Mouse (Mus musculus) liver, embryonic 14.5 days (tissue): ENCODE results near the gene Cntn5. TPM values are rescaled to one million over a fixed set of nuclear protein-coding genes. Genes with fewer than 3 reads are reported as not detected.

Source experiments
- ATAC-seq: fragments of 200-750 bp; cut with Nextera tagmentation; 2 replicates; pipeline ENCODE4 v1.8.0; 2017; ENCODE audit warnings: moderate number of reproducible peaks, mild to moderate bottlenecking, moderate library complexity; ENCODE audit not compliant: insufficient read depth
- DNase-seq, 3 experiments: peaks; one replicate each; pipeline ENCODE4 v3.0.0-alpha.2; 2012 to 2013; ENCODE audit warnings: low read depth in 3 of 3, low spot score in 3 of 3
- H3K27ac ChIP-seq: fragments of 300-500 bp; sonication (generic); 2 replicates; pipeline ENCODE4 v1.5.1; 2014; ENCODE audit warnings: moderate library complexity, mild to moderate bottlenecking, control low read depth, inconsistent platforms
- H3K27me3 ChIP-seq: fragments of 300-500 bp; sonication (generic); 2 replicates; pipeline ENCODE4 v1.6.1; 2014; ENCODE audit warnings: mild to moderate bottlenecking, low read length, moderate library complexity; ENCODE audit not compliant: control insufficient read depth, insufficient read depth
- H3K36me3 ChIP-seq: fragments of 300-500 bp; sonication (generic); replicated peaks from 2 replicates; pipeline ENCODE4 v1.6.1; 2014; ENCODE audit warnings: low read depth; ENCODE audit not compliant: control insufficient read depth, insufficient read depth
- H3K4me1 ChIP-seq, 2 experiments: fragments of 200-500 bp in 1 of 2; fragments of 300-500 bp in 1 of 2; sonication (generic) in 1 of 2; replicated peaks; 2 replicates each; pipeline ENCODE4 v1.6.1; 2012 to 2014; ENCODE audit warnings: antibody characterized with exemption in 1 of 2, inconsistent platforms in 1 of 2, low read length in 1 of 2; ENCODE audit not compliant: control insufficient read depth in 2 of 2, insufficient read depth in 2 of 2
- H3K4me2 ChIP-seq: fragments of 300-500 bp; sonication (generic); 2 replicates; pipeline ENCODE4 v1.6.1; 2014; ENCODE audit warnings: low read depth, mild to moderate bottlenecking, control low read depth, moderate library complexity
- H3K4me3 ChIP-seq, 2 experiments: fragments of 200-500 bp in 1 of 2; fragments of 300-500 bp in 1 of 2; sonication (generic) in 1 of 2; 2 replicates each; pipeline ENCODE4 v1.5.1; 2012 to 2014; ENCODE audit warnings: low read depth in 2 of 2, low read length in 2 of 2, mild to moderate bottlenecking in 2 of 2, control low read depth in 1 of 2, inconsistent platforms in 1 of 2, moderate library complexity in 1 of 2; ENCODE audit not compliant: insufficient read depth in 1 of 2
- H3K9ac ChIP-seq: fragments of 300-500 bp; sonication (generic); replicated peaks from 2 replicates; pipeline ENCODE4 v1.6.1; 2014; ENCODE audit warnings: mild to moderate bottlenecking, control low read depth, moderate library complexity
- H3K9me3 ChIP-seq: fragments of 300-500 bp; sonication (generic); 2 replicates; pipeline ENCODE4 v1.6.1; 2016; ENCODE audit warnings: low read length, mixed read lengths; ENCODE audit not compliant: control insufficient read depth
- CTCF ChIP-seq: IDR thresholded peaks from 2 replicates; pipeline ENCODE4 v1.5.1; 2016; ENCODE audit warnings: antibody characterized with exemption, low read depth, control low read depth
- EP300 ChIP-seq: IDR thresholded peaks from 2 replicates; pipeline ENCODE4 v1.6.1; 2016; ENCODE audit warnings: antibody characterized with exemption, low read depth
- WGBS: fragments of 180-500 bp; shearing (Covaris S2); extraction: QIAGEN DNeasy Blood & Tissue Kit; methylation state at CpG from one replicate; pipeline ENCODE4 v1.1.7; 2014; ENCODE audit not compliant: insufficient replicate concordance; 5-methylcytosine and 5-hydroxymethylcytosine counted together
- polyA plus RNA-seq, 2 experiments: library from polyadenylated mRNA; depleted of rRNA in 1 of 2; stranded (reverse) in 1 of 2; unstranded in 1 of 2; fragments of >200 nt; fragmentation: Nextera tagmentation in 1 of 2; extraction: Ambion mirVana in 1 of 2; gene quantifications; 2 replicates each; pipeline versions ENCODE4 v1.2.1 to v1.2.3; 2012 to 2014

The Cntn5 gene
- polyA plus RNA-seq, 2 experiments: not detected

GRCm38 (mm10) chr9:9708671-9709070 lies 1195.9 kb downstream of the Cntn5 start:
- ATAC-seq (no peak), DNase-seq (no peak)
- Histone ChIP-seq H3K36me3 (no peaks in the 10 kb centered on the region), H3K9me3 (no peaks in the 10 kb centered on the region), H3K9ac (no peak overlapping the region), H3K27me3 (no peaks in the 10 kb centered on the region), H3K4me1 (no peaks in the 10 kb centered on the region), H3K4me2 (no peak overlapping the region), H3K4me3 (no peak overlapping the region), H3K27ac (no peak overlapping the region)
- TF ChIP-seq EP300 (no peak), CTCF (no peak)
- WGBS: 64% methylated on average over 5 of the region's 5 CpGs

DNA sequence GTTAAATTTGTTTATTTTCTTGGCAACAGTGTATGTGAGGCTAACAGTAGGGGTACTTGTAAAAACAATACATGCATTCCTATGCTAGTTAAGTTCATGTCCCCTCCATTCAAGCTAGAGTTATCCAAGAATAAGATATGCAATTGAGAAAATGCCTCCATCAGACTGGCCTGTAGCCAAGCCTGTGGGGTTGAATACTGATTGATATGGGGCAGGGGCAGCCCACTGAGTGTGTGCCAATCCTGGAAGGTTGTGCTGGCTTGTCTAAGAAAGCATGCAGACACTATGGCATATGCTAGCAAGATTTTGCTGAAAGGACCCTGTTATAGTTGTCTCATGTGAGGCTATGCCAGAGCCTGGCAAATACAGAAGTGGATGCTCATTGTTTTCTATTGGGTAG lies 1196.8 kb downstream of the Cntn5 start:
- Histone ChIP-seq H3K4me3 (no peak overlapping the region), H3K9ac (no peak overlapping the region), H3K9me3 (no peaks in the 10 kb centered on the region), H3K4me2 (no peak overlapping the region), H3K27me3 (no peaks in the 10 kb centered on the region), H3K4me1 (no peaks in the 10 kb centered on the region), H3K27ac (no peak overlapping the region), H3K36me3 (no peaks in the 10 kb centered on the region)
- DNase-seq (no peak), ATAC-seq (no peak)
- no peak for TF ChIP-seq CTCF
- no peak for TF ChIP-seq EP300

- H3K36me3 ChIP-seq: no peaks in the 10 kb centered on the region
- no peak for ATAC-seq
- no peak overlapping the region for H3K4me3 ChIP-seq
- no peaks in the 10 kb centered on the region for H3K27me3 ChIP-seq
- H3K9me3 ChIP-seq: no peaks in the 10 kb centered on the region
- no peak overlapping the region for H3K9ac ChIP-seq
- no peak overlapping the region for H3K4me2 ChIP-seq
- no peaks in the 10 kb centered on the region for H3K4me1 ChIP-seq
- 69% methylated on average over 1 of the region's 1 CpGs for whole genome bisulfite sequencing
- H3K27ac ChIP-seq: no peak overlapping the region
- DNase-seq: no peak
- TF ChIP-seq CTCF (no peak), EP300 (no peak)
Measured at GRCm38 (mm10) chr9:9705180-9705579, 1199.4 kb downstream of the Cntn5 start.

GRCm38 (mm10) chr9:9696636-9697035 lies 1207.9 kb downstream of the Cntn5 start:
- H3K36me3 ChIP-seq: no peaks in the 10 kb centered on the region
- H3K4me2 ChIP-seq: no peak overlapping the region
- H3K27me3 ChIP-seq: no peaks in the 10 kb centered on the region
- H3K4me1 ChIP-seq: no peaks in the 10 kb centered on the region
- H3K9me3 ChIP-seq: no peaks in the 10 kb centered on the region
- H3K27ac ChIP-seq: no peak overlapping the region
- TF ChIP-seq EP300 (no peak), CTCF (no peak)
- no peak overlapping the region for H3K9ac ChIP-seq
- DNase-seq: no peak
- H3K4me3 ChIP-seq: no peak overlapping the region
- no peak for ATAC-seq
- 55% methylated on average over 3 of the region's 3 CpGs for WGBS

GRCm38 (mm10) chr9:9682348-9682884 lies 1222.2 kb downstream of the Cntn5 start:
- 45% methylated on average over 5 of the region's 5 CpGs for WGBS
- Histone ChIP-seq H3K9me3 (no peaks in the 10 kb centered on the region), H3K27me3 (no peaks in the 10 kb centered on the region), H3K9ac (no peak overlapping the region), H3K4me1 (no peaks in the 10 kb centered on the region), H3K27ac (no peak overlapping the region), H3K4me2 (no peak overlapping the region), H3K36me3 (no peaks in the 10 kb centered on the region), H3K4me3 (no peak overlapping the region)
- no peak for TF ChIP-seq CTCF
- TF ChIP-seq EP300: no peak
- ATAC-seq (no peak), DNase-seq (no peak)
